Mouse (Mus musculus) cerebellum, adult (tissue): ENCODE data around the gene Tnrc18.

Experiments used
- ATAC-seq: cut with Nextera tagmentation; 2 replicates; pipeline ENCODE4 v1.9.2; 2017; ENCODE audit warnings: mild to moderate bottlenecking, moderate library complexity, mixed read lengths; ENCODE audit not compliant: insufficient number of reproducible peaks, low FRiP score, low TSS enrichment

The Tnrc18 gene

DNA sequence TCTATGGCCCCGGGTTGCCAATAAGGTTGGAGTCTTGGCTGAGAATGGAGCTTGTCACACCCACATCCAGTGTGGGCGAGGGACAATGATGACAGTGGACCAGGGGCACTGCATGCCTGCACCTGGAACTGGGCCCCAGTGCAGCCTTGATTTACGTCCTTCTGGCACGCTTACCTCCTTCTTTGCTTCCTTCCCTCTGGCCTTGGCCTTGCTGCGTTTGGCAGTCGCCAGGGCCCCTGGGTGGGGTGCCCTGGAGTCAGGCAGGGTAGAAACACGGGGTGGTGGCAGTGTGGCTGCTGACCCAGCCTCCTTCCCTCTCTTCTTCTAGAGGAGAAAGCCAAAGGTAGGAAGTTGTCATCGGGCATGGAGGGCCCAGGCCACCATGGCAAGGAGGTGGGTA lies 77.5 kb downstream of the Tnrc18 start:
- no peak for ATAC-seq

DNA sequence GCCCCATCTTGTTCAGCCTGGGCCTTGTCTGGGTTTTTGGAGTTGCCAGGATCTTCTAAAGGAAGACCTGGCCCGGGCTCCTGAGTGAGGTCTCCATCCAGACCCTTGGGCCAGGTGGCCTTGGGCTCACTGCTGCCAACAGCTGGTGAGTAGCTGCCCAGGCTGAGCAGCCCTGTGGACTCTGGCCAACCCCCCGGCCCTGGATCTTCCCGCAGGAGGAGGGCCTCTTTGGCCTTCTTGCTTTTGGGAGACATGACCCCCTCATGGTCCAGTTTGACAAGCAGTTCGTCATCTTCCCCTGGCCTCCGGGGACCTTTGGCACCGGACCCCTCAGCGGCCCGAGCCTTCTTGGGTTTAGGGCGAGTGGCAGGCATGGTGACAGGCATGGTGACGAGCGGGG lies 85.5 kb downstream of the Tnrc18 start:
- ATAC-seq, result no peak

DNA sequence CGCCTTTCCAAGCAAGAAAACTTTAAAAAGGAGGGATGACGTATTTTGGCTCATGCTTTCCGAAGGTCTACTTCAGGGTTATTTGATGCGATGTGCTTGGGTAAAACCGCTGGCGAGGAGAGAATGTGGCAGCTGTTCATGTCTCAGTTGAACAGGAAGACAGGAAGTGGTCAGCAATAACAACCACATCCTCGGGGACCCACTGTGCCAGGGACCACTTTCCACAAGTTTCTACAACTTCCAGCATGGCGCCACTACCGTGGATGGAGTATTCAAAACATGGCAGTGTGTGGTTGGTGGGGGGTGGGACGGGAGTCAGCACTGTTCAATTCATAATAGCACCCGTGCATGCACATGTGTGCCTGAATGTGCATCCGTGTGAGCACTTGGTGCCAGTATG lies 87.2 kb downstream of the Tnrc18 start:
- ATAC-seq, result no peak

DNA sequence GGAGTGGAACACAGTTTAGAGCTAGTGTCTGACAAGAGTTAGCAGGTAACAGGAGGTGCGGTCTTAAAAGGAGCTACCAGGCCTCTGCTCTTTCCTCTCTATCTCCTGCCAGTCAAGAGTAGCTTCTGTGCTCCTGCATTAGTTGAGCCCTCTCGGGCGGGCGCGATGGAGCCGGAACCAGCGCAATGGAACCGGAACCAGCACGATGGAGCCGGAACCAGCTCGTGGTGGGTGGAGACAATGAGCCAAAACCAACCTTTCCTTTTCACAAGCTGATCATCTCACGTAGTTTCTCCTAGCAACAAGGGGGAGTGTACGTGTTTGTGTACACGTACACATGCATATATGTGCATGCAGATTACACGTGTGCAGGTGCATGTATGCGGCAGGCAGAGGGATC lies 89.2 kb downstream of the Tnrc18 start:
- no peak for ATAC-seq

DNA sequence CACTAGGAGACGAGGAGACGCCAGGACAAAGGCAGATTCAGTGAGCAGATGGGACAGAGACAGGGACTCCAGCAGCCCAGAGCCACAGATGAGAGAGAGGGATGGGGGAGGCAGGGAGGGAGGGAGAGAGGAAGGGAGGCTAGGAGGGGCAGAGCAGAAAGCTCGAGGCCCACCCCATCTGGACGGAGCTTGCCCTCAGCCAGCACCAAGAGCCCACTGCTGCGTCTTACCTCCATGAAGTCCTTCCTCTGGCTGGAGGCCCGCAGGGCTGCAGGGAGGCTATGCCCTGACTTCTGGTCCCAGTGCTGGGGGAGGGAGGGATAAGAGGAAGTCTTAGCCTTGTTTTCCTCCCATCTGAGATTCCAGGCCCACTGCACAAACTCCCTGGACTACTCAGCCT lies 90.7 kb downstream of the Tnrc18 start:
- no peak for ATAC-seq

DNA sequence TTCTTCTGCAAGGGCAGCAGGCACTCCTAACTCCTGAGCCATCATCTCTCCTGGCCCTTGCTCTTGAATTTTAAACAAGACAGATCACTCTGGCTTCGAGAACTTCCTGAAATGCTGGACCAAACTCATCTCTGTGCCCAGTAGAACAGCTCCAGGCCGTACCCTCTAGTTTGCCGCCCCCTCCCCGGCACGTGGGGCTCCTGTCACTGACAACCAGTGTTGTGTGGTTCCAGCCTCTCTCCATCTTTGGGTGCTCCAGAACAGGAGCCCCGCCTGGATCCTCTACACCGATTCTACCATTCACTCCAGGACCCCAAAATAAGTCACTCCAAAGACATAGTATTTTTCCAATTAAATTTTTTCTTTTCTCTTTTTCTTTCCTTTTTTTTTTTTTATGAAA lies 93.2 kb downstream of the Tnrc18 start:
- ATAC-seq, result no peak

DNA sequence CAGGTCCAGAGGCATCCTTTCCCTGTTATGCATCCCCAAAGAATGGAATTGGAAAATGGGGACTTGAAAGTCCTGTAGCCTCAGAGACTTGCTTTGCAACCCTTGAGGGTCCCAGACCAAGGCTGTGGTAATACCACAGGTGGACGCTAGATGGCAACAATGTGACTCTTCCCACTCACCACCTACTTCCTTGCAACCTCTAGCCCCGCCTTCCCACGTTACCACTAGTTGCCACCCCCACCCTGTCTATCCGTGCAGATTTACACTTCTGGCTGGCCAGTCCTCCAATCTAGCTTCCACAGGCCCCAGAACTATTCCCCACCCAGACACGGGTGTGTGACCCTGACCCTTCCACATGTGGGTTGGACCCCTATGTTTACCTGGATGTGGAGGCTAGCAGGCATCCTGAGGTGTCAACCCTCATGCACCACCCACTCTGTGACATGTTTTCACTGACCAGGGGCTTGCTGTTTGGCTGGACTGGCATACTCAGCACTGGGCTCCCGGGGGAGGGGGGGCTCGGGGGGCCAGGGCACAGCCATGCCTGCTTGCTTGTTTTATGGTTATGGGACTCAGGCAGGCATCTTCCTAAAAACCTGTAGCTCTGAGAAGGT lies 93.8 kb downstream of the Tnrc18 start:
- peak; percentile 42; the same call in 1 of the 2 replicates for ATAC-seq

DNA sequence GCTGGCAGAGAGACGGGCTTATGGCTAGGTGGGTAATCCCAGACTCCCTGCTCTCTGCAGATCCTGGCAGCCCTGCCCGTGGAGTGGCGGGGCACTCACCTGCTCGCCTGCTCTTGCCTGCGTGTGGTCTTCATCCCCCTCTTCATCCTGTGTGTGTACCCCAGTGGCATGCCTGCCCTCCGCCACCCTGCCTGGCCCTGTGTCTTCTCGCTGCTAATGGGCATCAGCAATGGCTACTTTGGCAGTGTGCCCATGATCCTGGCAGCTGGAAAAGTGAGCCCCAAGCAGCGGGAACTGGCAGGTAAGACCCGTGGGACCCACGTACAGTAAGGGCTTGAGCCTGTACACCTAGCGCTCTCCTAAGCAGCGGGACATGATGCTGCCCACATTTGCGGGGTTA lies 97.6 kb downstream of the Tnrc18 start:
- no peak for ATAC-seq

DNA sequence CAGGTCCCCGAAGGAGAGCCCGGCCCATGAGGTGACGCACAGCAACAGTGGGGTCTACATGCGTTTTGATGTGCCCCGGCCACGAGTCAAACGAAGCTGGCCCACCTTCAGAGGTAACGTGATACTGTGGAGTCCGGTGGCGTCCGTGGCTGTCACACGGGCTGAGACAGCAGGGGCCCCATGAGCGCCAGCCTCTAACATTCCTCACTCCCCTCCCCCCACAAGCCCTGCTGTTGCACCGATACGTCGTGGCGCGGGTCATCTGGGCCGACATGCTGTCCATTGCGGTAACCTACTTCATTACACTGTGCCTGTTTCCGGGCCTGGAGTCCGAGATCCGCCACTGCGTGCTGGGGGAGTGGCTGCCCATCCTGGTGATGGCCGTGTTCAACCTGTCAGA lies 99.0 kb downstream of the Tnrc18 start:
- ATAC-seq, result no peak

DNA sequence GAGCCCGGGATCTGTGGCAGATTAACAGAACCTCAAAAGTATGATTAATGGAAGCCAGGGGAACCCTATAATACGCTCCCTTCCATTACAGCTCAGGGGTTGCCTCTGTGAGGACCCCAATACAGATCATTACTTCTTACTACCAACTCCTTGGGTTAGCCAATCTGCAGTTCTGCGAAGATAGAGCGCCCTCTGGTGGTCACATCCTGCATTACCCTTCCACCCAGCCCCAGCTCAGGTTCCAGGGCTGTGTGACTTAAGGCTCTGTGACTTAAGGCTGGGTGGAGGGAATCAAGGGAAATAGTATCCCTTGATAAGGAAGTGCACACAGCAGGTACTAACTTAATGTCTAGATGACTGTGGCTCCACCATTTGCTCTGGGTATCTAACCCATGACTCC lies 99.4 kb downstream of the Tnrc18 start:
- no peak for ATAC-seq

DNA sequence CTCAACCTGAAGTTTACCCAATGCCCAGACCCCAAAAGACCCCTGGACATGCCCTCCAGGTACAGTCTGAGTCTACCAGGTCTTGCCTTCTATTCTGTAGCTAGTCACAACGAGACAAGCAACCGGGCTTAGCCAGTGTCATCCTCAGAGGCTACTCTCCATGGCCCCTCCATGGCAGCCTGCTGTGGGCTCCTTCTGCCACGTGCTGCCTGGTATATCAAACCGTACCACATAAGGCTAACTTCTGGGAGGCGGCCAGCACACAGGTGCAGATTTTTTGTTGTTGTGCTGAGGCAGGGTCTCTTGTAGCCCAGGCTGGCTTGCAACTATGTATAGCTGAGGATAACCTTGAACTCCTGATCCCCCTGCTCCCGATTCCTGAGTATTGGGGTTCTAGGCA lies 101.4 kb downstream of the Tnrc18 start:
- no peak for ATAC-seq

DNA sequence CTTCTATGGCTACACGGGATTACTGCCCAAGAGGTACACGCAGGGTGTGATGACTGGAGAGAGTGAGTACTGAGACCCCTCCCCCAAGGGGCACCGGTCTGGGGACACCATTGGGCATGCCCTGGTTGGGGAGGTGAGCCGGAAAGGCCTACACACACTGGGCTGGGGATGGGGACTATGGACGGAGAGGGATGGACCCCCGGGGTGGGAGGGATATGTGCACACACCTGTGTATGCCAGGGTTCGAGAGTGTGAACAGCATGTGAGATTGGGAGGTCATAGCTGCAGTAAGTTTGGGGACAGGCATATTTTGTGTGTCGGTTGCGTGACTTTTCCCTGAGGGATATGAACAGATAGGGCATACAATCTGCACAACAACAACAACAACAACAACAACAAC lies 102.4 kb downstream of the Tnrc18 start:
- ATAC-seq, result no peak

DNA sequence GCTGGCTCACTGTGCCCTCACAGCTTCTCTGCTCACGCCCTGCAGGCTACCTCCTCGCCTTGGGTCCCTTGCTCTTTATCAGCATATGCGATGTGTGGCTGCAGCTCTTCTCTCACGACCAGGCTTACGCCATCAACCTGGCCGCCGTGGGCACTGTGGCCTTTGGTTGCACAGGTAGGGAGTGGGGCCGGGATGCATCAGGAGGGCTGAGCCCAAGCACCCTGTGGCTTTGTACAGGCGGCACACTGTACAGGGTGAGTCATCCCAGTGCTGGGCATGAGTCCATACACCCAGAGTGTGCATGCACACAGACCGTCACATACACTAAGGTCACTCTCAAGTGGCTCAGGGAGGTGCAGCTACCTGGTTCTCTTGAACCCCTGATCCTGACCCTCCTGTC lies 103.5 kb downstream of the Tnrc18 start:
- ATAC-seq, result no peak

DNA sequence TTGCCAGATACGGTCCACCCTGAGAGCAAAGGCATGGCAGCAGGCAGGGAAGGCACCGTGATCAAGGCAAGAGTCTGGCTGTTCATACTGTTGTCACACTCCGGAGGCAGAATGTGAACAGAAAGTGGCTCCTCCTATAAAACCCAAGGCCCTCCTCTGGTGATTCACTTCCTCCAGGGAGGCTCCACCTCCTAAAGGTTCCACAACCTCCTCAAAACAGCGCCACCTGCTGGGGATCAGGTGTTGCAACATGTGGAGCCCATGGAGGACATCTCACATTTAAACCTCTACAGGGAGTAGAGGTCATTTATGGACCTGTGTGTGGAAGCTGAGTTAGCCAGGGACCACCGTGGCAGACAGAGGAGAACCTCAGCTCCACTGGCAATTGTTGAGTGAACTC lies 105.1 kb downstream of the Tnrc18 start:
- no peak for ATAC-seq

DNA sequence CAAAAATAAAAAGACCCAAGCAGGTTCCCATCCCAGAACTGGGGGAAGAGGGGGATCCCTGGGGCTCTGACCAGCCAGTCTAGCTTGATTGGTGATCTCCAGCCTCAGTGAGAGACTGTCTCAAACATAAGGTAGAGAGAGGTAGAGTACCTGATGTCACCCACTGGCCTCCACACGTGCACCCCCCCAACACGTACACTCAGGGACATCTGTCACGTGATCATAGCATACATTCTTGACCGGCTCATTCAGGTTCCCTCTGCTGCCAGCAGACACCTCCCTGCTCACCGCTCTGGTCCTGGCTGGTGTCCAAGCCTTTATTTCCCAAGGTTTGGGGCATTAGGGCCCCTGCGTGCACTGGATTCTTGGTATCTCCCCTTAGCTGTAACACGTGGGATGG lies 108.0 kb downstream of the Tnrc18 start:
- no peak for ATAC-seq

DNA sequence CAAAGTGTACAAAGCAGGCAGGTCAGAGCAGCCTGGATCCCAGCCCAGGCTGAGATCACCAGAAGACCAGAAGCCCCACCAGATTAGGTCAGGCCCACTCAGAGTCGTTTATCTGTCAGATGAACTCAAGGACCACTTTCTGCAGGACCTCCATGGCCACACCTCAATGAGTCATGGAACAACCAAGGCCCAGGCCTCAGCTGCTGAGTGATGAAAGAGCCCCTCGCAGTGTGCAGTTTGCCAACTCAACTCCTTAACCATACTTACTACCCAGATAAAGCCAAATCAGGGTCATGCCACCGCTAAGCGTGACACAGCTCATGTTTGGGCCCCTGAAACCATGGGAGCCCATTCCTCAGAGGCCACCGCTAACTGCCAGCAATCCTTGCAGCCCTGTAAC lies 109.8 kb downstream of the Tnrc18 start:
- no peak for ATAC-seq

DNA sequence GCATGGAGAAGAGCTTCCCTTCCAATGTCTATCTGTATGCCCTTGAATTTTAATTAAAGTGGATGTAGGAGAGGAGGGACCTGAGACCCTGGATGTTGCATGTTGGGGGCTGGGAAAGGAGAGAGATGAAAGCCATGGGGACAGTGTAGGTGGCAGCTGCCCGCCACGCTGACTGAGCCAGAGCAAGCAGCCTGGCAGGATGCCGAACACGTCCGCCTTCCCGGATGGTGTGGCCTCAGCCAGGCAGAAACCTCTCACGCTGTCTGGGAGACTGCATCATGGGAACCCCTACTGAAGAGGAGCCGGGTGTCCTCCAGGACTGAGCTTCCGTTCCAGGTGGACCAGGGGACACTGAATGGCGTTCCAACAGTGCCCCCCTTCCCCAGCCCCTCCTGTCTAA lies 113.9 kb downstream of the Tnrc18 start:
- peak; percentile 56; the same call in 1 of the 2 replicates for ATAC-seq

DNA sequence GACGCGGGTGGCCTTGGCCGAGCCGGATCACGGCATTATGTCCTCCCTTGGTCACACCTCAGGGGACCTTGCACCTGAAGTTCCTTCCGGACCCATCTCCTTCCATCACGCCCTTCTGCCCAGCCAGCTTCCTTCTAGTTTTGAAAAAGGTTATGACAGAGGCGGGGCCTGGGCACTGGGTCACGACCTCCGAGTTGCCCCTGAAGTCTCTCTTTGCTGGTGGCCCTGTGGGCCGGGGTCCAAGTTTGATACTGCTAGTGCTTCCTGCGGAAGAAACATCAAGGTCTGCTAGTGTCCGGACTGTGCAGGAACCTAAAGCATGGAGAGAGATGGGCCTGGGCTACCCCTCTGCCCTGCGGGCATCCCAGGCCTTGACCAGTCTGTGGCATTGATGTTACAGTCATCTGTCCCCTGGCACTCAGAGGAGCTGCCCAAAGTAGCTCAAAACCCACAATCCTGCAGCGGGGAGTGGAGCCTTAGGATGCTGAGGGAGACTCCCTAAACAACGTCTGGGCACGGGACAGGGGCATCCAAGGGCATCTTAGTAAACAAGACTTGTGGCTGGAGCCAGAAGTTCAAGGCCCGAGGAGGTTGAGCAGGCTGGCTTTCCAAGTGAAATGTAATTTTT lies 114.8 kb downstream of the Tnrc18 start:
- ATAC-seq, result no peak

DNA sequence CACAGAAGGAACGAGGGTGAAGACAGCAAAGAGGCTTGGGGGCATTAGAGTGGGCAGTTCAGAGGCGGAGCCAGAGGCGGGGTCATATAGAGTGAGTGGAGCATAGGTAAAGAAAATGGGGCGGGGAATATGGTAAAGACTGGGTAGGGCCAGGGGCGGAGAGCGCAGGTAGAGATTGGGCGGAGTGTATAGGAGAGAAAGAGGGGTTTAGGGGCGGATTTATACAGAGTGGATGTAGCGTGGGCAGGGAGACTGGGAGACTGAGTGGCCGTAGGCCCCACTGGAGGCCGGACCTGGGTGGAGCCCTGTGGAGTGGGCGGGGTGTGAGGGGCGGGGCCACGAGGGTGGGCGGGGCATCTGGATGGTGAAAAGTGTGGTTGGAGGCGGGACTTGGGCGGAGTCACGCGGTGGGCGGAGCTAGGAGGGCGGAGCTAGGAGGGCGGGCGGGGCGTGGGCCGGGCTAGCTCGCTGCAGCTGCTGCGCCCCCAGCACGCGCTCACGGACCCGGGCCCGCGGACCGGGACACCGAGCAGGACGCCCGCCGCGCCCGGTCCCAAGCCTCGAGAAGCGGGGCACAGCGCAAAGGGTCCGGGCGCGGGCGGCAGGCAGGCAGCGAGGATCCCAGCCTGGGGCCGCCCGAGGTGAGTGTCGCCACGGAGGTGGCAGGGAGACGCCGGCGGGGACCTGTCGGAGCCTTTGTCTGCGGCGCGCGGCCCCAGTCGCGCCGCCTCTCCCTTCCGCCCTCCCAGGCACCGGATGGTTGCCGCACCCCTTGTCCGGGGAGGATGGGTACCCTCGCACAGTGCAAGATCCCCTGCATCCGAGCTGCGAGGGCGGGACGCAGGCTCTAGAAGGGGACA lies 115.6 kb downstream of the Tnrc18 start:
- ATAC-seq, result peak; percentile 45

DNA sequence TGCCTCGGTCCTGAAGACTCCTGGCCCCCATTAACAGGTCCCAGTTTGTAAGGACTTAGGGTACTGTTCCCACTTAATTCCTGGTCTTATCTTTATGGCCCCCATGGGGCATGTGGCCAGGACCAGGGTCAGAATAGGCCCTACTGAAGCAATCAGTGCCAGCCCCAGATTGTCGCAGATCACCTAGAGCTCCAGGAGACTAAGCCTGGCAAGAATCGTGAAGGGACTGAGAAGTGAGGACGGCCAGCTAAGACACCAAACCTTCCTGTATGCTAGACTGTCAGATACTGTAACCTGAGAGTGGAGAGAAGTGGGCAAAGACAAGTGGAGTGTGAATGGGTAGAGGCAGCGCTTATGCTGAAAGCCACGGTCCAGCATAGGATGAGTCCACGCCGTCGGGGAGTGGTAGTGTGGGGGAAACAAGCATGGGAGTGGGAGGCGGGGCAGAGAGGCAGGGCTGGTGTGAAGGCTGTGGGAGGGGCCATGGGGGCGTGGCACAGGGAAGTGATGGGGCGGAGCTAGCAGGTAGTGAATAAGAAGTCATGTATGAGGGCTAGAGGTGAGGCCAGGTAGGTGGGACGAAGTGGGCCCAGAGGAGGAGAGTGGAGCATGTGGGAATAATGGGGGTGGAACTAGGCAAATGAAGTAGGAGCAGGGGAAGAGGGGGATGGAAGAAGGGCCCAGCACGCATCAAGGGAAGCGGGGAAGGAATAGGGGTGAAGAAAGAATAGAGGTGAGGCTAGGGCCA lies 116.4 kb downstream of the Tnrc18 start:
- ATAC-seq, result no peak

DNA sequence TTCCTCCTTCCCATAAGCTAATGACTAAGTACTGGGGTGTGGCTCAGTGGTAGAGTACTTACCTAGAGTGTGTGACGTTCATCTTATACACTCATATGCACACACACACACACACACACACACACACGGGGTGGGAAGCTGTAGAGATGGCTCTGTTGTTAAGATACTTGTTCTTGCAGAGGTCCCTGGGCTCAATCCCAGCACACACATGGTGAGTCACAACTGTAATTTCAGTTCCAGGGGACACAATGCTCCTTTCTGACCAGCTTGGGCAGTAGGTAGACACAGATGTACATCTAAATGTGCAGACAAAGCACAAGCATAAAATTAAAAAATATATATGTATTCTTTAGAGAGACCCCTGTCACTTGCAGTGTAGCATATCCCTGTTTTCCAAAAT lies 119.7 kb downstream of the Tnrc18 start:
- no peak for ATAC-seq
